17 mouse cellular contexts compared by ENCODE assay signal in the genomic region with DNA sequence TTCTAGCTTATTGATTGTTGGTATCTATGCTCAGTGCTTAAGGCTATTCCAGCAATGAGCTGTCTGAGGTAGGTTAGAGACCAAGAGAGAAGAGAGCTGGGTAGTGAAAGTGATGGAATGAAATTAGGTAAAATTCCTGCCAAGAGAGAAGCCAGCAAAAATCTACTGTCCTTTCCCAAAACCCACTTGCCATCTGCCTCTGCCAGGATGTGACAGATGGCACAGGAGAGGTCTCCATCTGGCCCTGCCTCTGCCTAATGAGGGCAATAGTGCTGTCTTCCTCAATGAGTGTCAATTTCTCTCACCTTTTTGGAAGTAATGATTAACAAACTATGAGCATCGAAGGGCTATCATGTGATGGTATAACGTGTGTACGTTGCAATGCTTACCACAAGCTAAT. TPM values are rescaled to one million over a fixed set of nuclear protein-coding genes. Genes with fewer than 3 reads are reported as not detected.
DNase-seq lines count a peak whose midpoint lies in the region; ATAC-seq and TF ChIP-seq lines count a peak whose summit lies in the region.
"Had no signal": no experiment of that assay in that cellular context is flagged by ENCODE, and none has a peak within 500 bp of the region (broad histone marks: within the 10 kb centered on the region; RNA-seq: fewer than 3 reads in every experiment).

No protein-coding gene starts in this region.

- H3K27me3 ChIP-seq in midbrain, embryonic 14.5 days (ENCODE audit: control insufficient read depth, insufficient read depth, low read length), result no peaks in the 10 kb centered on the region
- H3K27me3 ChIP-seq in midbrain, embryonic 15.5 days (replicated peaks), result no peaks in the 10 kb centered on the region
- no peaks in the 10 kb centered on the region for H3K27me3 ChIP-seq in cerebellum, adult 2 months (ENCODE audit: control insufficient read depth, insufficient read depth, low read length)
- H3K27me3 ChIP-seq: limb, embryonic 15.5 days; neural tube, embryonic 15.5 days had no signal

- TF ChIP-seq POLR2A in cerebellum, adult 2 months (IDR thresholded peaks at IDR 0.05; ENCODE audit: borderline replicate concordance, insufficient read depth, low read length), result peak; percentile 26; the same call in 1 of the 2 replicates

- H3K4me2 ChIP-seq in midbrain, embryonic 14.5 days (ENCODE audit: low read length), result no peak overlapping the region
- H3K4me2 ChIP-seq in midbrain, embryonic 15.5 days, result no peak overlapping the region
- H3K4me2 ChIP-seq: heart, embryonic 11.5 days; limb, embryonic 15.5 days; lung, embryonic 14.5 days; neural tube, embryonic 15.5 days had no signal

- DNase-seq in midbrain, embryonic 14.5 days, result peak; percentile 14
- DNase-seq in cerebellum, adult 2 months, result peak; percentile 98 to 99
- peak; percentile 95 to 98 for DNase-seq in cerebellum, postnatal 36 days
- peak; percentile 82 to 85 for DNase-seq in layer of hippocampus, postnatal 36 days
- DNase-seq in lung, adult 18-20 months, result no peak
- DNase-seq in spleen, postnatal 4 days (ENCODE audit: low spot score in 2 of 2), result no peak
- DNase-seq: gastrocnemius, postnatal 25 days; kidney, adult 9 months; lung, embryonic 14.5 days; thymus, postnatal 25 days had no signal

- no peak for TF ChIP-seq CTCF in cerebellum, adult 2 months (IDR thresholded peaks at IDR 0.05; ENCODE audit: borderline replicate concordance, insufficient read depth, low read depth, low read length)

- H3K36me3 ChIP-seq in midbrain, embryonic 14.5 days (ENCODE audit: control insufficient read depth, insufficient read depth, low read length), result no peaks in the 10 kb centered on the region
- H3K36me3 ChIP-seq in midbrain, embryonic 15.5 days (replicated peaks), result no peaks in the 10 kb centered on the region
- H3K36me3 ChIP-seq: limb, embryonic 15.5 days; neural tube, embryonic 15.5 days had no signal

- no peak overlapping the region for H3K4me3 ChIP-seq in midbrain, embryonic 14.5 days (replicated peaks; ENCODE audit: low read depth, low read length)
- H3K4me3 ChIP-seq in midbrain, embryonic 15.5 days, result no peak overlapping the region
- no peak overlapping the region for H3K4me3 ChIP-seq in cerebellum, adult 2 months (replicated peaks; ENCODE audit: insufficient read depth, low read depth, low read length)
- H3K4me3 ChIP-seq: left cerebral cortex, adult 2 months; limb, embryonic 15.5 days; neural tube, embryonic 15.5 days had no signal

- H3K4me1 ChIP-seq in midbrain, embryonic 14.5 days (ENCODE audit: control insufficient read depth, insufficient read depth, low read length), result no peaks in the 10 kb centered on the region
- no peaks in the 10 kb centered on the region for H3K4me1 ChIP-seq in midbrain, embryonic 15.5 days
- peaks cover 37% of the 10 kb centered on the region; the same call in 1 of the 2 replicates for H3K4me1 ChIP-seq in cerebellum, adult 2 months (ENCODE audit: control insufficient read depth, insufficient read depth, low read length)
- H3K4me1 ChIP-seq: limb, embryonic 15.5 days; neural tube, embryonic 15.5 days had no signal

- no peaks in the 10 kb centered on the region for H3K9me3 ChIP-seq in midbrain, embryonic 14.5 days (ENCODE audit: control insufficient read depth, low read length)
- no peaks in the 10 kb centered on the region for H3K9me3 ChIP-seq in midbrain, embryonic 15.5 days
- H3K9me3 ChIP-seq: limb, embryonic 15.5 days; neural tube, embryonic 15.5 days had no signal

- H3K9ac ChIP-seq in midbrain, embryonic 14.5 days (replicated peaks; ENCODE audit: low read length), result no peak overlapping the region
- H3K9ac ChIP-seq in midbrain, embryonic 15.5 days, result no peak overlapping the region
- H3K9ac ChIP-seq: limb, embryonic 15.5 days; lung, embryonic 14.5 days; neural tube, embryonic 15.5 days had no signal

- WGBS in midbrain, embryonic 14.5 days, result 77% methylated on average over 3 of the region's 3 CpGs
- 83% methylated on average over 3 of the region's 3 CpGs for WGBS in midbrain, embryonic 15.5 days
- 12% methylated on average over 3 of the region's 3 CpGs for WGBS in cerebellum, adult 2 months

- peak; percentile 37; the same call in 1 of the 2 replicates for ATAC-seq in midbrain, embryonic 14.5 days (ENCODE audit: low FRiP score, low TSS enrichment)
- no peak for ATAC-seq in midbrain, embryonic 15.5 days (replicated peaks)
- no peak for ATAC-seq in monocyte, adult 5-6 weeks (replicated peaks; ENCODE audit: insufficient number of reproducible peaks, low FRiP score, low TSS enrichment, poor library complexity, severe bottlenecking)
- ATAC-seq: activated CD4-positive, CD25-positive, alpha-beta regulatory T cell, adult 4 months had no signal

- no peak overlapping the region for H3K27ac ChIP-seq in midbrain, embryonic 14.5 days (replicated peaks; ENCODE audit: low read depth, low read length)
- no peak overlapping the region for H3K27ac ChIP-seq in midbrain, embryonic 15.5 days
- H3K27ac ChIP-seq in cerebellum, adult 2 months (ENCODE audit: insufficient read depth, low read length), result peak overlapping the region; percentile 98
- H3K27ac ChIP-seq: left cerebral cortex, adult 2 months; limb, embryonic 15.5 days; neural tube, embryonic 15.5 days had no signal

RNA-seq across cellular contexts. Expression of a gene that starts 29.6 kb away (rescaled TPM):
- 1.6 and 1.7 TPM in 2 replicates for polyA plus RNA-seq in midbrain, embryonic 14.5 days (2014; fragmentation: Nextera tagmentation; extraction: Ambion mirVana)
- 2.3 and 2.4 TPM in 2 replicates for polyA plus RNA-seq in midbrain, embryonic 15.5 days (2015; fragmentation: Nextera tagmentation; extraction: Ambion mirVana)
- 0.76 and 0.84 TPM in 2 replicates for polyA plus RNA-seq in cerebellum, adult 2 months (2012; rRNA removed)
- 1 to 10 TPM; 1.9 to 2.4 TPM for total RNA-seq in layer of hippocampus, postnatal 36 days (2021)
- 0.96 to 4.9 TPM (median 2.6 TPM) in 3 replicates for total RNA-seq in monocyte, adult 5-6 weeks (2017)

RNA-seq across cellular contexts. Expression of a gene that starts 29.6 kb away (rescaled TPM):
- polyA plus RNA-seq in midbrain, embryonic 14.5 days (2014; fragmentation: Nextera tagmentation; extraction: Ambion mirVana), result 172 and 191 TPM in 2 replicates
- polyA plus RNA-seq in midbrain, embryonic 15.5 days (2015; fragmentation: Nextera tagmentation; extraction: Ambion mirVana), result 136 and 143 TPM in 2 replicates
- polyA plus RNA-seq in cerebellum, adult 2 months (2012; rRNA removed), result 176 and 183 TPM in 2 replicates
- 100 to 1,000 TPM; 261 to 273 TPM for total RNA-seq in layer of hippocampus, postnatal 36 days (2021)
- total RNA-seq in monocyte, adult 5-6 weeks (2017), result 90.9 to 115 TPM (median 110 TPM) in 3 replicates

RNA-seq across cellular contexts. Expression of a gene that starts 31.2 kb away (rescaled TPM):
- 81.7 and 108 TPM in 2 replicates for polyA plus RNA-seq in midbrain, embryonic 14.5 days (2014; fragmentation: Nextera tagmentation; extraction: Ambion mirVana)
- polyA plus RNA-seq in midbrain, embryonic 15.5 days (2015; fragmentation: Nextera tagmentation; extraction: Ambion mirVana), result 83.0 and 92.7 TPM in 2 replicates
- 47.2 and 48.2 TPM in 2 replicates for polyA plus RNA-seq in cerebellum, adult 2 months (2012; rRNA removed)
- total RNA-seq in layer of hippocampus, postnatal 36 days (2021), result 10 to 100 TPM; 49.1 to 54.8 TPM
- 84.8 to 96.1 TPM (median 96.0 TPM) in 3 replicates for total RNA-seq in monocyte, adult 5-6 weeks (2017)

Comparison
In these comparisons a context has a peak if more than half of its experiments do, and no peak if none do; other contexts are left out.
1. DNase-seq: peak in midbrain, embryonic 14.5 days (single experiment), cerebellum, adult 2 months (2 of 2), cerebellum, postnatal 36 days (2 of 2) and layer of hippocampus, postnatal 36 days (2 of 2); none in lung, adult 18-20 months (0 of 2) and spleen, postnatal 4 days (0 of 2).